Mouse (Mus musculus) cerebral cortex, adult 2 months (tissue): ENCODE data around the gene Ctdsp1.

Experiments used
- WGBS: fragments of 180-500 bp; shearing (Covaris S2); methylation state at CpG from one replicate; pipeline ENCODE4 v1.1.7; 2018; 5-methylcytosine and 5-hydroxymethylcytosine counted together

The Ctdsp1 gene

DNA sequence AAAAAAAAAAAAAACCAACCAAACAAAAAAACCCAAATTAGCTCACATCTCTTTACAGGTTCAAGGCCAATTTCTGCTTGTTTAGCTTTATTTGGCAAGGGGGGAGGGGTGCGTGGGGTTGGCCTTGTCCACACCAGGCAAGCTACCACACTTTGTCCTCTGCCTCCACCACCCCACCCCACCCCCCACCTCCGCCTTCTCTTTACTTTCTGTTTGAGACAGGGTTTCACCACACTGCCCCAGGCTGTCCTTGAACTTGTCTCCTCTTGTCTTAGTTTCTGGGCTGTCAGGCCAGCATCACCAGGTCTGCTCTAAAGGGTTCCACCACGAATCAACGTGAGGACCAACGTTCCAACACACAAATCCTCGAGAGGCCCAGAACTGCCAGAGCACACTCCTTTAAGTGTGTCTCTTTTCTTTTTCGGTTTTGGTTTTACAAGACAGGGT lies 12.2 kb upstream of the Ctdsp1 start:
- 87% methylated on average over 7 of the region's 7 CpGs for WGBS

DNA sequence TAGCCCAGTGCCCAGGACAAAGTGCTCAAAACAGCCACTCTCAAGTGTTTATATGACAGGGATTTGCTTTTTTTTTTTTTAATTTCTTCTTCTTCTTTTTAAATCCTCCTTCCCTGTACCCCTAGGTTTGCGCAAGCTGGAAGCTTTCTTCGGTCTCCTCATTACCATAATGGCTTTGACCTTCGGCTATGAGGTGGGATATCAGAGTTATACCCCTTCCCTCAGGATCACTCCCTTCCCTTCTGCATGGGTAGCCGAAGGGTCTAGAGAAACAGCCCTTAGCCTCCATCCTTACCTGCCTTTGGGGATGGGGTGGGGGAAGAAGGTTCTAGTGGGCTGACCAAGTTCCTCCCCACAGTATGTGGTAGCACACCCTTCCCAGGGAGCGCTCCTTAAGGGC lies 10.8 kb upstream of the Ctdsp1 start:
- WGBS: 91% methylated on average over 5 of the region's 5 CpGs

DNA sequence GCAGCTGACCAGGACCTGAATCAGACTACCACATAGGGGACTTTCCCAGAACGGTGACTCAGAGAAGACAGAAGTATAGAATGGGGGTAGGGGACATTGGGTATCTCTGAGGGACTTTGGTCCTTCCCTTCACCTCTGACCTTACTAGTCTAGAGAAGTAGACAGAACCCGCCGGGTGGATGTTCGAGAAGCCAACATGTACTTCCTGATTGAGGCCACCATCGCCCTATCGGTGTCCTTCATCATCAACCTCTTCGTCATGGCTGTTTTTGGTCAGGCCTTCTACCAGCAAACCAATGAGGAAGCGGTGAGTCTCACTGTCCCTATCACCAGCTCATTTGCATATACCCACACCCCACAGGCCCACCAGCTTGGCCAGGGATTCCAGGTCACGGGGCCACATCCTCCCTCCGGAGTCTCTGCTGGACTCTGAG lies 9.7 kb upstream of the Ctdsp1 start:
- 94% methylated on average over 10 of the region's 10 CpGs for WGBS

DNA sequence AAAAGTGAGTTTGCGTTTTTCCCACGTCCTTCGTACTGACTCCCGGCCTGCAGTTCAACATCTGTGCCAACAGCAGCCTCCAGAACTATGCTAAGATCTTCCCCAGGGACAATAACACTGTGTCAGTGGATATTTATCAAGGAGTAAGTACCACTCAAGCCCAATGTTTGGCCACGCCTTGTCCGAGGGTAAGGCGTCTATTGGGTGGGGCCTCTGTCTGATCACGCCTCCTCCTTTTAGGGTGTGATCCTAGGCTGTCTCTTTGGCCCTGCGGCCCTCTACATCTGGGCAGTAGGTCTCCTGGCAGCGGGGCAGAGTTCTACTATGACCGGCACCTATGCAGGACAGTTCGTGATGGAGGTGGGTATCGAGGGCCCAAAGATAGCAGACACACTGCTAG lies 7.9 kb upstream of the Ctdsp1 start:
- WGBS: 95% methylated on average over 13 of the region's 13 CpGs

DNA sequence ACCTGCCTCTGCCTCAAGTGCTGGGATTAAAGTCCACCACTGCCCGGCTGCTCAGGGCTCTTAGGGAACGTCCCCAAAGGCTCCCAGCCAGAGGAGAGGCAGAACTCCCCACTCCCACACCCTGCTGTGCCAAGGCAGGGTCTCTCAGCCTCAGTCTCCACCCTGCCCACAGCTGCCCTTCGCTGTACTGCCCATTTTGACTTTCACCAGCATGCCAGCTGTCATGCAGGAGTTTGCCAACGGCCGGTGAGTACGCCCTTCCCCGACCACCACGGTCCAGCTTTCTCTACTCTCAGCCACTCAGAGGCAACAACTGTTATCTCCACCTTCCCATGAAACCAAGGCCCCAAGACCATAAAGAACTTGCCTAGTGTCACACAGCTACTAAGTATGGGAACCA lies 6.8 kb upstream of the Ctdsp1 start:
- 93% methylated on average over 8 of the region's 8 CpGs for WGBS

DNA sequence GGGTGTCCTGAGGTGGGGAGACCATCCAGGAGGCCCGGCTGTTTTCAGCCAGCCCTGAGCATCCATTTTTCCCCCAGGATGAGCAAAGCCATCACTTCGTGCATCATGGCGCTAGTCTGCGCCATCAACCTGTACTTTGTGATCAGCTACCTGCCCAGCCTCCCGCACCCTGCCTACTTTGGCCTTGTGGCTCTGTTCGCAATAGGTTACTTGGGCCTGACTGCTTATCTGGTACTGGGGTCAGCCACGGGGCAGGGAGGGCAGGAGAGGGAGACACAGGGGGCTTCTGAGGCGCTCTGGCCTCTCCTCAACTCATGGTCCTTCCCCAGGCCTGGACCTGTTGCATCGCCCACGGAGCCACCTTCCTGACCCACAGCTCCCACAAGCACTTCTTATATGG lies 6.2 kb upstream of the Ctdsp1 start:
- WGBS: 94% methylated on average over 10 of the region's 10 CpGs

DNA sequence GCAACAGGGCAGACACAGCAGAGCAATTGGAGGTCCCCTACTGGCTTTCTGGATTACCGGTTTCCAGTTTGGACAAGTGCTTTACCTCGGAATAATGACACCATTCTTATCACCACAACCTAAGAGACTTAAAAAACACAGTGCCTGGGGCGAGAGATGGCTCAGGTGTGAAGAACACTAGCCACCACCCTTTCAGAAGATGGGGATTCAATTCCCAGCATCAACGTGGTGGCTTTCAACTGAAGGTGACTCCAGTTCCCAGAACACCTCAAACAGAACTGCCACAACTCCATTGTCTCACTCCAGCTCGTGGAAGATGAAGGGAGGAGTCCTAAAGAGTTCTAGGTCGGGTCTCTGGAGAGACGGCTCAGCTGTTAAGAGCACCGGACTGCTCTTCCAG lies 5.8 kb upstream of the Ctdsp1 start:
- 89% methylated on average over 8 of the region's 8 CpGs for WGBS

DNA sequence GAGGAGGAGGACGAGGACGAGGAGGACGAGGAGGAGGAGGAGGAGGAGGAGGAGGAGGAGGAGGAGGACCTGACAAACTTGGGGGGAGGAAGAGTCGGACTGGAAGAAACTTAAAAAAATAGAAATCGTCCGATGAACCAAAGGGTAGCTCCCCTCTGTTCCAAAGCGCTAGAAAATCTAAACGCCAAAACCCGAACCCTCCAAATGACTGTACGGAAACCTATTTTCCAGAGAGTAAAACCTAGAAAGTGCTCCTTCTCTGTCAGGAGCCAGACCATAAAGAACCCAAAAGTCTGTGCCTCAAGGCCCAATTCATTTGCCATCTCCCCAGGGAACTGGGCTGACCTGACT lies 5.0 kb upstream of the Ctdsp1 start:
- 28% methylated on average over 7 of the region's 10 CpGs for WGBS

DNA sequence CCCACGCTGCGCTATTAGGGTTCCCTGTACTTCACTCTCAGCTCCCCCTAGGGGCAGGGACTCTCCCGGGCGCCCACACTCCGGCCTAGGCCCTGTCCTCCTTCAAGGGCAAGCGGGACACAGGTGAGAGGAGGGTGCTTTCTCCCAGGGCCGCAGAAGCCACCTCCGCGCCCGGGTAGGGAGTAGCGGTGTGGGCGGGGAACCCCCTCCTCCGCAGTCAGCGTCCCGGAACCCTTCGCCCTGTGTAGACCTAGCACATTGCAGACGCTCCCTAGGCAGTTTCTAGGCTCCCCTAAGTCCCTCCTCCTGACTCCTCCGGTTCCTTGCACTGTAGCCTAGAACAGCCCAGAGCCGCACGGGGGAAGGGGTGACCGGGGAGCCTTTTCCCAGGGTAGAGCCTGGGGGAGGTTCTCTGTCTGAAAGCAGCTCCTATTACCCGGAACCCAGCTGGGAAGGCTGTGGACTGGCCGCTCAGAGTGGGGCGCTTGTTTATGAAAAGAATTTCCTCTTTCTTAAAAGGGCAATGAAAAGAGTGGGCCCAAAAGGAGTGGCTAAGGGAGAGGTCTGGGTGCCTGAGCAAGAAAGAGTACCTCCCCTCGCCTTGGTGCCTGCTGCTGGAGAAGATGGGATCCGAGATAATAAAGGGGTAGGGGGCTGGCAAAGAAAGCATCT lies 4.5 kb upstream of the Ctdsp1 start:
- under 1% methylated on average over 26 of the region's 26 CpGs for WGBS

DNA sequence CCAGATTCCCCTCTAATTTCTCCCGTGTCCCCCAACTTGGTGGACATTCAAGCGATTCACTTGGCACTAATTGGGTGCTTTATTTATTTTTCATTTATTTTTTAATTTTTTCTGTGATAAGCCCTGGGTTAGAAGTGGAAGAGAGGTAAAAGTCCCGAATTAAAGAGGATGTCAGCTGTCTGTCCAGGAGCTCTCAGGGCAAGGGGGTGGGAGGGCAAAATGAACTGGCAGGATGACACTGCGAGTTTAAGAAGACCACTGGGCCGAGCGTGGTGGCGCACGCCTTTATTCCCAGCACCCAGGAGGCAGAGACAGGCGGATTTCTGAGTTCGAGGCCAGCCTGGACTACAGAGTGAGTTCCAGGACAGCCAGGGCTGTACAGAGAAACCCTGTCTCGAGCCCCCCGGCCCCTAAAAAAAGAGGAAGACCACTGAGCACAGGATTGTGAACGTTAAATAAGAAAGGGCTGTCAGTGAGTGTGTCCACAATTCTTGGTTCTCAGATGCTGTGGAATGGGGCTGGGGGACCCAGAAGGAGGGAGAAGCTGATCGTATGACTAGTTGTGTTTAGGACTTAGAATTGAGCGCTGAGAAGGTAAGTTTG lies 3.8 kb upstream of the Ctdsp1 start:
- 46% methylated on average over 15 of the region's 15 CpGs for WGBS

DNA sequence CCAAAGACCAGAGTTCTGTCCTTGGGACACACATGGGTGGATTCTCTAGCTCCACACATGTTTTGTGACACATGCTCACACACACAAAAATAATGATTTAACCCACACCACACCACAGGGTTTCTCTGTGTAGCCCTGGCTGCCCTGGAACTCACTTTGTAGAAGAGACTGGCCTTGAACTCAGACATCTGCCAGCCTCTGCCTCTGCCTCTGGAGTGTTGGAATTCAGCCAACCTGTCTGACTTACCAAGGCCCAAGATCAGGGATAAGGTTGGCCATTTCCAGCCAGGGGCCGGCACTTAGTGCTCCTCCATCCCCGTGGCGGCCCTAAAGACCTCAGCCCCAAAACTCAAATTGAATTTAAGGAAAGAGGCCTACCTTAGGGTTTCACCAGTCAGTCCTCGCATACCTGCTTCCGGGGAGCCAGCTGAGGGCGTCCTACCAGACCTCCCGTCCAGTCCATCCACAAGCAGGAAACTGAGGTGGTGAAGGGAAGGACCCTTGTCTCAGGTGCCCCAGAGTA lies 2.9 kb upstream of the Ctdsp1 start:
- 89% methylated on average over 7 of the region's 7 CpGs for WGBS

DNA sequence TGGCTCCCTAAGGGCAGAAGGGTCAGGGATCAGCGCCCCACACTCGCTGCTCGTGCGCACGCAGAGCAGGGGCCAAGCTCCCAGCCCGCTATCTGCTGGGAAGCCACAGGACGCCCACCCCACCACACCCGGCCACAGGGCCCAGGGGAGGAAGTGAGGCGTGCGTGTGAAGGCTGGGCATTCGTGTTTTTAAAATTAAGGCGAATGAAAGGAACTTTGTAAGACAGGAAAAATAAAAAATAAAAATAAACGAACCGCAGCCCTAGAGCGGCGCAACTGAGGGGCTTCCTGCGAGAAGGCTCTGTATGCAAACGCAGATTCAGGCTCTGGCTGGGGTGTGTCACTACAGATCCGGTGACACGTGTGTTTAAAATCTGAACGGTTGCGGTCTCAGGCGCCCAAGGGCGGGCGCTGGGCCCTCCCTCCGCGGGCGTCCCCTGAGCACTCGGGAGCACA lies 1.4 kb upstream of the Ctdsp1 start:
- 30% methylated on average over 29 of the region's 29 CpGs for WGBS

DNA sequence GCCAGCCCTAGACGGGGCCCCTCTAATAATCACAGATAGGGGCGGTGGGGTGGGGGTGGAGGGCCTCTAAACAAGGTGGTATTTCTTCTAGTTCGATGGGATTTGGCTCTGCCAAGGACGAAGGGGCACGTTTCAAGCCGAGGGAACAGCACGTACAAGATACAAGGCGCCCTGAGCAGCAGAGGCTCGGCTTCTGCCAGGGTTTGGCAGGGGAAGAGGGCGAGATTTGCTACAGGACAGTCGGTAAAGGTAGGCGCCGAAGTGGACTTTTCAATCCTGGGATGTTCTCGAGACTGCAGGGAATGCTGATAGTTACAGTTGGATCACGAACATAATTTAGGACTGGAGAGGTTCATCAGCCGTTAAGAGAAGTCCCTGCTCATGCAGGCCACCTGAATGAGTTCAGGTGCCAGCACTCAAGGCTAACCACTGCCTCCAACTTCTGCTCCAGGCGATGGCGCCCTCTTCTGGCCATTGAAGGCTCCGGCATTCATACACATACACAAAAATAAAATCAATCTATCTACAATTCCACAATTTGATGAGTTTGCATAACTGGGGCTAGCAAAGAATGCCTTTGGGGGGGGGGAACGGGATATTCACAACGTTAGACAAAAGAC lies 912 bp upstream of the Ctdsp1 start:
- 15% methylated on average over 21 of the region's 21 CpGs for WGBS

DNA sequence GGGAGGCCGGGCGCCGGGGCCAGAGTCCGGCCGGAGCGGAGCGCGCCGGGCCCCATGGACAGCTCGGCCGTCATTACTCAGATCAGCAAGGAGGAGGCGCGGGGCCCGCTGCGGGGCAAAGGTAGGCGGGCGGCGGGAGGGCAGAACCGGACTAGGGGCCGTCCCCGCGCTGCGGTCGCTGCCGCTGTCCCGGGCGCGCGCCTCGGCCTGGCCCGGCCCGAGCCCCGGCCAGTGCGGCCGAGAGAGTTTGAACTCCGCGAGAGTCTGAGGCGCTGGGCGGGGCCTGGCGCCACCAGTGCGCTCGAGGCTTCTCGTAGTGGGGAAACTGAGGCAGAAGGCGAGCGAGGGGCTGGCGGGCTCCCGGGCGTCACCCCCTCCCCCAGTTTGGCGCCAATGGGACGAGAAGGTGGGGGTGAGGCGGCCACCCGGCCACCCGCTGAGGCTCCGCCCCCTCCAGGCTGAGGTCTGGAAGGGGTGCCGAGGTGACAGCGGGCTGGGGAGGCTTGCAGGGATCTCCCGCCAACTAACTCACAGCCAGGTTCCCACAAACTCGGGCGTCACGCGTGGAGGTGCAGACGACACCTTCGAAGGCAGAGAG lies 634 bp downstream of the Ctdsp1 start:
- under 1% methylated on average over 63 of the region's 63 CpGs for WGBS

DNA sequence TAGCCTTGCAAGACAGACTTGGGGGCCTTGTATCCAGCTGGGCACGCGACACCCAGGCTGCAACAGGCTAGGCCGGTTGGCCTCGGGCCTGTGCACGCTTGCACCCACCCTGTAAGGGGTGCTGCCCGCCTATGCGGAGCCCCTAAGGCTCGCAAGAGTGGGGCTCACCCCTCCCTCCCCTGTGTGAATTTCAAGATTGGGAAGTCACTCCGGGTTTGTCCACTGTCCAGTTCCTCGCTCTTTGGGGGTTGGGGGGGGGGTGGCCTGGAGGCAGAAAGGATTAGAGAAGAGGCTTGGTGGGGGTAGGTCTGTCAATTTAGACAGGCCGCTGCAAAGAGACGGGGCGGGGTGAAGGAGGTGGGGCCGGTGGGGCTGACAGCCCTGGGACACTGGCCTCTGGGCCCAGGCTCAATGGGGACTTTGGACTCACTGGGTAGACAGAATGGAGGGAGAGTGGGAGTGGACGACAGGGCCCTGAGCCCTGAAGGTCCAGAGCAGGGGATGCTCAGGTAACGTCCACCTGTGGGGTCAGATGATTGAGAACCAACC lies 1.2 kb downstream of the Ctdsp1 start:
- 6% methylated on average over 16 of the region's 16 CpGs for WGBS

DNA sequence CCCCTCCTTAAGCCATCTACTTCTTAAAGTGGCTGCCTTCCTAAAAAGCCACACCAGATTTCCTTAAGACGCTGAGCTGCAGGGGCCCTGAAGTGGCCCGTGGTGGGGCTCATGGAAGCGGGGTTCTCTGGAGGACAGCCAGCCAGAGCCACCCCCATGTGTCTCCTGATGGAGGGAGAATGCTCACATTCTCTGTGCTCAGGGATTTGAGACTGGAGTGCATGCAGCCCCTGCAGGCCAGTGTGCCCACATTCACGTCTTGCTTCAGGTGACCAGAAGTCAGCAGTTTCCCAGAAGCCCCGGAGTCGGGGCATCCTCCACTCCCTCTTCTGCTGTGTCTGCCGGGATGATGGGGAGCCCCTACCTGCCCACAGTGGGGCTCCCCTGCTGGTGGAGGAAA lies 1.7 kb downstream of the Ctdsp1 start:
- 51% methylated on average over 7 of the region's 7 CpGs for WGBS

DNA sequence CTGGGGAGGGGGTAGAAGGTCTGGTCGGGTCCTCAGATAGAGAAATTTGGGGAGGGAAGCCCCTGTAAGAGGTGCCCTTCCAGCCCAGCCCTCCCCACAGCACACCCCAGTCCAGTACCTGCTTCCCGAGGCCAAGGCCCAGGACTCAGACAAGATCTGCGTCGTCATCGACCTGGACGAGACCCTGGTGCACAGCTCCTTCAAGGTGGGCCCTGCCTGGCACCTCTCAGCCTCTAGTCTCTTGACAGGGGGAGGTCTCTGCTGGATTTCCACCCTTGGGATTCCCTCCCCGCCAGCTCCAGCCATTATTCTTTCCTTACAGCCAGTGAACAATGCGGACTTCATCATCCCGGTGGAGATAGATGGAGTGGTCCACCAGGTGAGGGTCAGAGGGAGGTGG lies 2.4 kb downstream of the Ctdsp1 start:
- 91% methylated on average over 9 of the region's 9 CpGs for WGBS

DNA sequence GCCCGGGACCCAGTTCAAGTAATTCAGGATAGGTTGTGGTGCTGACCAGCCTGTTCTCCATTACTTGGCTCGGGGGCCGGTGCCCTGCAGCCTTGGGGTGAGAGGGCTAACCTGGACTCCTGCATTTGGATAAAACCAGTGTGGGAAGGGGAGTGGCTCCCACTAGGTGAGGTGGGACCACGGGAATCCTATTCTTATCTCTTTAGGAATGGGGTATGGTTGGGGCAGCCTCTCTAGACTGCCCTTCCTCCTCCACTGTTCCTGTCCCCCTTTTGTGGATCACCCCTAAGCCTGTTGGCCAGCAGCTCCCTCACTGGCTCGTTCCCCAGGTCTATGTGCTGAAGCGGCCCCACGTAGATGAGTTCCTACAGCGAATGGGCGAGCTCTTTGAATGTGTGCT lies 3.0 kb downstream of the Ctdsp1 start:
- 95% methylated on average over 9 of the region's 9 CpGs for WGBS

DNA sequence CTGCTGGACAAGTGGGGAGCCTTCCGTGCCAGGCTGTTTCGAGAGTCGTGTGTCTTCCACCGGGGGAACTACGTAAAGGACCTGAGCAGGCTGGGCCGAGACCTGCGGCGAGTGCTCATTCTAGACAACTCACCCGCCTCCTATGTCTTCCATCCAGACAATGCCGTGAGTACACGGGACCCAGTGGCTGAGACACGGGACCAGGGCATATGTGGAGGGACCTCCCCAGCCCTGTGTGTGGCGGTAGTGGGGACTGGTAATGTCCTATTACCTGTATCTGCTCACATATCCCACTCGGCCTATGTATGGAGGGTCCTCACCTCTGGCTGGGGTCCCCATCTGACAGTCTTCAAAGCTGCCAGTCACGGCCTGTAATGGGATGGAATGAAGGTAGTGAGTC lies 3.5 kb downstream of the Ctdsp1 start:
- WGBS: 92% methylated on average over 15 of the region's 15 CpGs

DNA sequence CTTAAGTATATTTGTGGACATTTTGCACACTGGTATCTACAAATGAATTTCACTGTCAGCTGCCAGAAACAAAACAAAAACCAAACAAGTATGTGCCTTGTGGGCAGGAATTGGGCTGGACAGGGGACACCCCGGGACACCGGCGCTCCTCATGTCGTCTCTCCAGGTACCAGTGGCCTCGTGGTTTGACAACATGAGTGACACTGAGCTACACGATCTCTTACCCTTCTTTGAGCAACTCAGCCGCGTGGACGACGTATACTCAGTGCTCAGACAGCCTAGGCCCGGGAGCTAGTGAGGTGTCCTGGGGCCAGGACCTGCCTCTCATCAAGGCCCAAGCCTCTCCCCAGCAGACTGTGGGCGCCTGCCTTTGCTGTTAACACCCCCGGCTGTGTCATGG lies 4.0 kb downstream of the Ctdsp1 start:
- WGBS: 86% methylated on average over 13 of the region's 13 CpGs

DNA sequence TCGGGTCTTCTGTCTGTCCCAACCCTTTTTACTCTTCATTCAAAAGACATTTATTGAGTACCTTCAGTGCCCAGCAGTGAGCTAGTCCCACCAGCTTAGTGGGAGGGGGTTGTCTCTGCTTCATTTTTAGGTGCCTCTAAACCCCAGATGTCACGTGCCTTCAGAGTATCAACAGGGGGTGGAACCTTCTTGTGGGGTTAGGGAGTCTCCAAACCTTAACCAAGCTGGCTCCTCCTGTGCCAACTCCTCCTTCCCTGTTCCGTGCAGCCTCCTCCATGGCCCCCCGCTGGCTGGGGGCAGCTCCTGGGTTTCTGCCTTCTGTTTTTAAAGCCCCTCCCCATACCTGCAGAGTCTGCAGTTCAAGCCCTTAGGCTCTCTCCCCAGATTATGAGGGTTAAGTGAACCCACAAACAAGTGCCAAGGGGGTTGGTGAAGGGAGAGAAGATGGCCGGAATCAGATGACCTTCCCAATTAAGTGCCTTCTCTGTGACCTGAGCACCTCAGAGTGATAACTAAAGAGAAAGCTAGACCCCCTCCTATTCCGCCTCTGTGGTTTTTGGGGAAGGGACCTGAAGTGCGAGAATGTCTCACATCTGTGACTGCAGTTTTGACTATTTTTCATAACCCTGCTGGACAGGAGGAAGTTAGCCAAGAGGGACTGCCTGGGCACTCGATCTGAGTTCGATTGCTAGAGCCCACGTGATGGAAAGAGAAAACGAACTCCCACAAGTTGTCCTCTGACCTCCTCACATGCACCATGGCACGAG lies 5.3 kb downstream of the Ctdsp1 start:
- 16% methylated on average over 12 of the region's 12 CpGs for WGBS
